Mouse (Mus musculus) layer of hippocampus, postnatal 25 days (tissue): ENCODE data around the gene Pygl. TPM values are rescaled to one million over a fixed set of nuclear protein-coding genes. Genes with fewer than 3 reads are reported as not detected.
"Not testable (repeated sequence)": the region's sequence is repeated elsewhere in the genome, so short reads cannot be mapped to it uniquely, and the experiment has no call there.

Experiments used
- DNase-seq, 2 experiments: peaks; one replicate each; pipeline ENCODE4 v3.0.0; 2022; ENCODE audit warnings: mixed read lengths in 2 of 2, low spot score in 1 of 2; ENCODE audit errors: extremely low spot score in 1 of 2
- total RNA-seq, 2 experiments: library from RNA; stranded (reverse); gene quantifications; 2 replicates each; pipeline ENCODE4 v1.2.3; 2021

Gene Pygl
- total RNA-seq, 2 experiments from 2014 or later = 3.3 to 3.7 TPM

DNA sequence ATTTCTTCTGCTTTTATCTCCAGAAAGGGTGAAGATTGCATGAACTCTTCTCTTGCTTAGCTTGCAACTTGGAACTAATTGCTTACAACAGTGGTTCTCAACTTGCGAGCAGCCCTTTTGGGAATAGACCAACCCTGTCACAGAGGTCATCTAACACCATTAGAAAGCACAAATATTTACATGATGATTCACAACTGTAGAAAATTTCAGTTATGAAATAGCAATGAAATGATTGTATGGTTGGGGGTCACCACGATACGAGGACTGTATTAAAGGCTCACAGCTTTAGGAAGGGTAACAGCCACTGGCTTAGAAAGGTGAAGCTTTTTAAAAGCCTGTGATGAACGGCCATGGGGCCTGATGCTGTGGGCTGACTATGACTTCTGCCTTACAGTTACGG is 70.2 kb downstream of the Pygl start:
- no peak for DNase-seq

DNA sequence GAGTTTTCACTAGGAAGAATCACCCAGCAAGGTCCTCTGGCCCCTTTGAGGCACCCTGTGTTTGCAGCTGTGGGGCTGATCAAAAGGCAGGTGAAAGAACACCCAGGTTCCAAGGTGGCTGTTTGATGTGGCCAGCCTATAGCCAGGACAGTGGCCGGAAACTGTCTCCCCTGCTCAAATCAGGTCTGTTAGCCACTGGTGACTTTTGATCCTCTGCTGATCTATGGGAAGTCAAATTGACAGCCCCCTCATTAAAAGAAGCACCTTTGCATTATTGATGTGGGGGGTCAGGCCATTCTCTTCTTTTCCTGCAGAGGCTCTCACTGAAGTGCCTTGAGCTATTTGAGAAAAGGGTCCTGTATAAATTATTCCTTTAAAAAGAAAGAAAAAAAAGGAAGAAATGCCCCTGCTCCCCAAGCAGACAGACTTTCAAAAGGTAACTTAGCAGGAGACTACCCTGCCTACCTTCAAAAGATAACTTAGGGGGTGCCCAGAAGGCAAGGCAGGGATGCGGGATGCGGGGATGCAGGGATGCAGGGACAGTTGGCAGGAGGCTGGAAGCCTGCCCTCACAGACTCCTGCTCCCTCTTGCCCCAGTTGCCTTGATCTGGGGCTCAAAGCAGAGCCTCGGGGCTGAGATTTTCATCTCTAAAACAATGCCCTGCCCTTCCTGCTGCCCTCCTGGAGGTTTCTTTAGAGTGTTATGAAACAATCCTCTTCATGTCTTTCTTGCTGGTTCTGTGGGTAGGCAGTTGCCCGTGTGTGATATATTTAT is 73.8 kb downstream of the Pygl start:
- no peak for DNase-seq

DNA sequence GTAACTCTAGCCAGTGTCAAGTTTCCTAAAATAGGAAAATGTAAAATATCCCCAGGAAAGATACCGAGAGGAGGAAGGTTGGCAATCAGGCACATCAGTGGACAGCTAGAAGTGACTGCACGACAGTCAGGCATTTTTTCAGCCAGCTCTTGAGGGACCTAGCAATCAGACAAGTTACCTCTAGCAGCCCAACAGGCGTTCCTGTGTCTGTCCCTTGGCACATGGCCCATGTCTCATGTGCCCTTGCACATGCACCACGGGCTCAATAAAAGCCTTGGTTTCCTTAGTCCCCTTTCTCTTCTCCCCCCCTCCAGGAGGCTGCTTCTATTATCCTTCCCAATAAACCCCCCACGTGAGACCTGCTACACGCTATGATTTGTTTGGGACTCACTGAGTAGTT is 75.1 kb downstream of the Pygl start:
- no peak for DNase-seq

DNA sequence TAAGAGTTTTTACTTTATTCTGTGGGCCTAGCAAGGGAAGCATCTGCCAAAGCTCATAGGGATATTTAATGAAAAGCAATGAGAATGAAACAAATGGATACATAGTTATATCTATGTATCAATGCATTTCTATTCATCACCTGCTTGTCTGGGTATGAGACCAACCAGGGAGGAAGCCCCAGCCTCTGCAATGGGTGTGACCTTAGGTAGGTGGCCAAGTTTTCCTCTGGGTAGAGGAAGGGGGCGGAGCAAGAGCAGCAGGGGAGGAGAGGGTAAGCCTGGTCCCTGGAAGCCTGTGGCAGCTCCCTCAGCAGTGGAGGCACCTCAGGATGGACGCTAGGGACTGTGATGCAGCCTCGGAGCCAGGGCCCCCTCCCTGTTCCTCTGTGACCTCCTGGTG is 77.4 kb downstream of the Pygl start, which contains the start of gene Abhd12b:
Gene Abhd12b (plus strand): TSS at position 301 of the 400 bp plus-strand sequence.
- no peak for DNase-seq

DNA sequence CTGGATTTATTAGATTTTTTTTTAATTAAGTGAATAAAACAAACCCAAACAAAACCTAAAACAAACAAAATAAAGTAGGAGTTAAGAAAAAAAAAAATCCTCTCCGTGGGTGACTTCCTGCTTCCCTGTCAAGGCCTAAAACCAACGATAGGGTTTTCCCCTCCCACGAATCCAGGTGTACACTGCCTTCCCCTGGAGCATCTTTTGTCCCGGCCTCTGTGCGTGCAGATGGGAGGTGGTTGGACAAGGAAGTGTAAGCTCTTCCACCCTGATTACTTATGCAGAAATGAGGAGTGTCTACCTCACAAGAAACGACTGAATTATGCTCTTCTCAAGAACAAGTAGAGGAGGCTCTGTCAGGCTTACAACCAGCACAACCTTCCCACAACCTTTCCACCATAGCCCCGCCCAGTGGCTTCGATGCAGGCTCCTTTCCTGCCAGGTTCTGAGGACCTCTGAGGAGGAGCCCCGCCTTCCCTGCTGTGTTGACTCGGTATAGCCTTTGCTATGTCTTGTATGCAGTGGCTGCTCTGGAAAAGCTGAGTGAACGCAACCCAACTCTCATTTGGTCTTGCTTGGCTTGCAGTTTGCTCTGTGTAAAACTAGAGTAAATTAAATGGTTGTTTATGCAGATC is 82.5 kb downstream of the Pygl start:
- DNase-seq = no peak

DNA sequence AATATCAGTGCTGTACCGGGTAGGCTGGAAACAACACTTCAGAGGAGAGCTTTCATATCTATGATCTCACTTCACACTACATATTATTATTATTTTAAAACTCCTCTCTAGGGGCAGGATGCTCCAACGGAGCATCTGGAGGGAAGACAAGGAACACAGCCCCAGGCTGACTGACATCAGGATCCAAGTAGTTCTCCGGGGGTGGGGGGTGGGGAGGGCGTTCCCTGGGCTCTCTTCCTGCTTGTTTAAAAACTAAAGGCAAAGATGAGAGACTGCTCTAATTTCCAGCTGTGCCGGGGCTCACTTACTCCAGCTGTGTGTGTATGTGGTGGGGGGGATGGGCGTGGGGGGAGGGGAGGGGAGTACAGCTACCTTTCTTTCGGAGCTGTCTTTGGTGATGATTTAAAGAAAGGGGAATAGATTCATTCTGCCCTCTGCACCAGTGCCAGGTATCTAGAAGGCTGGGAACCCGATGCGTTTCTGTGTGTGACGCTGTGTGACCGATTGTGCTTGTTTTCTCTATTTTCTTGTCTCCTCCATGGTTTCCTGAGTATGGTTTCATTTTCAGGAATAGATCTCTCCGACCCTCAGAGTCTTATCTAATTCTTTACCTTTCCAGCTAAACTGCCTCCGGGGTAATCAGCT is 83.2 kb downstream of the Pygl start:
- DNase-seq = no peak

DNA sequence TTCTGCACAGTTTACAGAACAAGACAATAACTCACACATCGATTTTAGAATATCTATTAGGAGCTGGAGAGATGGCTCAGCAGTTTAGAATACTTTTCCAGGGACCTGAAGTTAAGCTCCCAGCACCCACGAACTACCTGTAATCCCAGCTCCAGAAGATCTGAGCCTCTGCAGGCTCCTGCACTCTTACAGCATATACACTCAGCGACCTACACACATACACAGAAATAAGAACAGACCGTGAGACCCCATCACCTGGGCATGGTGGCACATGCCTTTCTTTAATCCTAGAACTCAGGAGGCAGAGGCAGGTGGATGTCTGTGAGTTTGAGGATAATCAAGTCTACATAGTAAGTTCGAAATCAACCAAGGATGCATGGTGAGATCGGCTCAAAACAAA is 85.7 kb downstream of the Pygl start:
- DNase-seq = no peak

DNA sequence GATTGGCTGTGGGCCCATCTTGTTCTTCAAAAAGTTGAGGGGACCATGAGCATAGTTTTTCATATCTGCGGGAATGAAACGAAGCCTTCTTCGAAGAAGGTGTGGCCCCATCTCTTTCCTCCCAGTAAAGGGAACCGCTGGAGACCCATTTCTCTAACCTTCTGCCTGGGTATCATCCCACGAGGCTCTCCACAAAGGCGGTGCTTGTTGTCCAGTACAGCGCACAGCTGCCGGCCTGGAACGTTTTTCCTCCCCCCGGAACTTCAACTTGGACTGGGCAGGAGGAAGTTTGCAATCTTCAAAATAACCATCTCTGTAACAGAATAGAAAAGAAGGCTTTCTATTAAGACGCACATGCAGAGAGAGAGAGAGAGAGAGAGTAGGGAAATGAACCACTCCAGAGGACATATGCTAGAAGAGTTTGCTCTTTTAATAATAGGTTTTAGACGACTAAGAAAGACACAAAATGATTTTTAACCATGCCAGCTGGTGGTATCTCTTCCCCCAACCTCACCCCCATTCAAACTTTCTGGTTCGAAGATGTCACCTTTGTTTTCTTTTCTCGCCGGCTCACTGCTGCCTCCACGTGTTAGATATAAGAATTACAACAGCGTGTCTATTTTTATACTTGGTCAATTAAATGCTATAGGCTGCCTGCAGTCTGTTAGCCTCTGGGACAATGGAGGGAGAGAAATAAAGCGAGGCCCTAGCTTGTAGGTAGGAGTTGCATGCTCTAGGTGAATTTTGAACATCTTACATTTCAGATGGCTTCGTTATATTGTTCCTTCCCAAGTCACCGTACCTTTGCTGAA is 86.4 kb downstream of the Pygl start:
- DNase-seq = peak; percentile 36 to 67

DNA sequence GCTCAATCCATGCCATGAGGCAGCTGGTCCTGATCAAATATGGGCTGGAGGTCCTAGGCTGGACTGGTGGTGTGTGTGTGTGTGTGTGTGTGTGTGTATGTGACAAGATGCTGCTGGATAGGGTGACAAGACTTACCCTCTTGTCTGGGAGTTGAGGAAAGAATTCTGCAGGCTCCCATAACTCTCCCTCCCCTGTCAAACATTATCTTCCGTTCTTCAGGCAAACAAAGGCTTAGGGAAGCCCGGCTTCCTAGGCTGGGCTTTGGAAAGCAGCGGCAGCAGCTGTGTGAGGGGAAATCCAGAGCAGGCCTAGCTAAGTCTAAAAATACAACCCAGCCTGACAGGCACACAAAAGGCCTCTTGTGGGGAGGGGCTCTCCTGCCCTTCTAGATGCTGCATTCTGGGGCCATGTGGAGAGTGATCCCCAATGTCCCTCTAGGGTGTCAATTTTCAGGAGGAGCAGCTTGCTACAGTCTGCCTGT is 87.1 kb downstream of the Pygl start:
- DNase-seq = not testable (repeated sequence)

DNA sequence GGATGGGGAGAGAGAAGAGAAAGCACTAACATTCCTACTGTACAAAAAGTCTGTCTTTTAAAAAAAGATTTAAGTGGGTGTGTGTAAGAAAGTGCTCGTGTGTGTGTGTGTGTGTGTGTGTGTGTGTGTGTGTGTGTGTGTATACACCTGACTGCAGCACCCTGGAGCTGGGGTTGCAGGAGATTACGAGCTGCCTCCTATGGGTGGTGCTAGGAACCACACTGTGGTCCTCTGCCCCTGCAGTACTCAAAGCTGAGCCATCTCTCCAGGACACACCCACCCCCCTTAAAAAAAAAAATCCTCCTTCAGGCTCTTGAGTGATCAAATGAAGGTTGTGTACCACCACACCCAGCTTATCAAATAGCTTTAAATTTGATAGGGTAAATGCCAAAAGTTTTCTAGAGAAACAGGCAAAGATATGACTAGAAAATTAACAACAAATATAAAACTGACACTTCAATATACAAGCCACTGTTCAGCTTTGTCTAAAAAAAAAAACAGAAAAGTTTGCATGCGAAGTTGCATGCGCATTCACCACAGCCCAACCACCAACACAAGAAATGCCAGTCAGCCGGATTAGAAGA is 90.2 kb downstream of the Pygl start:
- DNase-seq = no peak

Other genes with a start within 250 kb of the Pygl start
- gene Sav1, start 244.5 kb downstream of the Pygl start, total RNA-seq = 10 to 100 TPM; 15.1 to 17.4 TPM
- 10 to 100 TPM; 53.7 to 69.3 TPM for gene Nin, start 117.8 kb downstream of the Pygl start, total RNA-seq
- gene Abhd12b, start 77.3 kb downstream of the Pygl start, total RNA-seq = not detected
- 100 to 1,000 TPM; 295 to 339 TPM for gene Trim9, start 116.1 kb upstream of the Pygl start, total RNA-seq
- gene Tmx1, start 221.6 kb upstream of the Pygl start, total RNA-seq = 10 to 100 TPM; 29.9 to 32.3 TPM